14 mouse cellular contexts compared by ENCODE assay signal in the genomic region with DNA sequence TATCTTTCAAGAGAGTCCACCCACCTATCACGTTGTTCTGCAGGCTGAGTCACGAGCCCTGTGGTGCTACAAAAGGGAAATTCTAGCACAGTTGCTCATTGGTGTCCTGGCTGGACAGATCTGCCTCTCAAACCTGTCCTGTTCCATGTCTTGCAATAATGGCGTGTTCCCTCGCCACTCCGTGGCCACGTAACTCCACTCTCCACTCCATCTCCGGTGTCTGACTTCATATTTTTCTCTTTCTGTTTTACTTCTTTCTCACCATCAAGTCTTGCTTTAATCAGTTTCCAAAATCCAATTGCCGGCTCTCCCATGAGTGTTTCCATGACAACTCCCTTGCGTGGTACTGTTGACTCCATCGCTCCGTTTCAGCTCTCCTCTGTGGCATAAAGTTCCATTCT.
DNase-seq lines count a peak whose midpoint lies in the region.
"Had no signal": no experiment of that assay in that cellular context is flagged by ENCODE, and none has a peak within 500 bp of the region (broad histone marks: within the 10 kb centered on the region; RNA-seq: fewer than 3 reads in every experiment).

No protein-coding gene starts in this region.

- DNase-seq in left cerebral cortex, adult 11 months (ENCODE audit: low spot score): peak; percentile 72
- no peak for DNase-seq in left cerebral cortex, postnatal 4 days
- peak; percentile 78 to 89 for DNase-seq in frontal cortex, postnatal 36 days (ENCODE audit: low spot score in 2 of 2)
- peak; percentile 73 to 86 for DNase-seq in left cerebral cortex, adult 9 months (ENCODE audit: low spot score in 2 of 2)
- peak; percentile 78 for DNase-seq in right cerebral cortex, postnatal 25 days
- no peak for DNase-seq in lung, postnatal 14 days
- DNase-seq in heart, adult 9 months (ENCODE audit: low spot score in 2 of 2): no peak
- no peak for DNase-seq in cerebellum, adult 8-10 months
- DNase-seq: B cell, adult 2 months; cerebellum, postnatal 10 days; kidney, postnatal 36 days; liver, embryonic 13.5 days; lung, postnatal 36 days; thymus, postnatal 4 days had no signal

- intact Hi-C loops in left cerebral cortex, postnatal 4 days (cut with DNase I): no loop called here

Comparison
In these comparisons a context has a peak if more than half of its experiments do, and no peak if none do; other contexts are left out.
1. DNase-seq: peak in left cerebral cortex, adult 11 months (single experiment), frontal cortex, postnatal 36 days (2 of 2), left cerebral cortex, adult 9 months (2 of 2) and right cerebral cortex, postnatal 25 days (single experiment); none in left cerebral cortex, postnatal 4 days (single experiment), lung, postnatal 14 days (single experiment), heart, adult 9 months (0 of 2) and cerebellum, adult 8-10 months (single experiment).